Mouse (Mus musculus) liver, postnatal 0 days (tissue): ENCODE data around the gene Irak2.

Experiments used
- CTCF ChIP-seq: sonication (generic); IDR thresholded peaks from 2 replicates; pipeline ENCODE4 v1.5.1; 2016; ENCODE audit warnings: antibody characterized with exemption, low read depth
- EP300 ChIP-seq: IDR thresholded peaks from 2 replicates; pipeline ENCODE4 v1.6.1; 2016; ENCODE audit warnings: antibody characterized with exemption, low read depth, mild to moderate bottlenecking

- TF ChIP-seq EP300 (no peak), CTCF (no peak)
These were observed 45.6 kb upstream of the Irak2 start for GRCm38 (mm10) chr6:113592637-113593036.
